Mouse (Mus musculus) adrenal gland, adult (tissue): ENCODE data around the gene Hs3st4.

Experiments
- DNase-seq, 2 experiments: peaks; one replicate each; pipeline ENCODE4 v3.0.0; 2022 to 2023; ENCODE audit warnings: low spot score in 1 of 2; ENCODE audit not compliant: inconsistent age in 2 of 2

The Hs3st4 gene

GRCm38 (mm10) chr7:124131312-124131711 is 148.6 kb downstream of the Hs3st4 start:
- peak; percentile 13 to 29 for DNase-seq

GRCm38 (mm10) chr7:124136133-124136532 is 153.5 kb downstream of the Hs3st4 start:
- no peak for DNase-seq

- no peak for DNase-seq
Measured at GRCm38 (mm10) chr7:124141229-124141628, 158.6 kb downstream of the Hs3st4 start.

- DNase-seq = no peak
Measured at GRCm38 (mm10) chr7:124150901-124151300, 168.2 kb downstream of the Hs3st4 start.

GRCm38 (mm10) chr7:124163301-124163700 is 180.6 kb downstream of the Hs3st4 start:
- no peak for DNase-seq

- DNase-seq = no peak
Measured at GRCm38 (mm10) chr7:124166229-124166628, 183.6 kb downstream of the Hs3st4 start.

GRCm38 (mm10) chr7:124168796-124169195 is 186.1 kb downstream of the Hs3st4 start:
- DNase-seq = no peak

- no peak for DNase-seq
Measured at GRCm38 (mm10) chr7:124170001-124170400, 187.3 kb downstream of the Hs3st4 start.

- no peak for DNase-seq
Measured at GRCm38 (mm10) chr7:124171992-124172391, 189.3 kb downstream of the Hs3st4 start.

GRCm38 (mm10) chr7:124180926-124181325 is 198.3 kb downstream of the Hs3st4 start:
- no peak for DNase-seq

GRCm38 (mm10) chr7:124184693-124185092 is 202.0 kb downstream of the Hs3st4 start:
- DNase-seq = no peak

- DNase-seq = peak in 1 of 2 experiments; percentile 22
Measured at GRCm38 (mm10) chr7:124198811-124199570, 216.3 kb downstream of the Hs3st4 start.

GRCm38 (mm10) chr7:124216921-124217320 is 234.3 kb downstream of the Hs3st4 start:
- no peak for DNase-seq

- DNase-seq = no peak
Measured at GRCm38 (mm10) chr7:124220556-124220955, 237.9 kb downstream of the Hs3st4 start.

- no peak for DNase-seq
Measured at GRCm38 (mm10) chr7:124237896-124238670, 255.4 kb downstream of the Hs3st4 start.

- no peak for DNase-seq
Measured at GRCm38 (mm10) chr7:124239903-124240647, 257.4 kb downstream of the Hs3st4 start.

GRCm38 (mm10) chr7:124249838-124250237 is 267.2 kb downstream of the Hs3st4 start:
- no peak for DNase-seq

GRCm38 (mm10) chr7:124250566-124250965 is 267.9 kb downstream of the Hs3st4 start:
- no peak for DNase-seq

- no peak for DNase-seq
Measured at GRCm38 (mm10) chr7:124258419-124258818, 275.8 kb downstream of the Hs3st4 start.

- no peak for DNase-seq
Measured at GRCm38 (mm10) chr7:124270734-124271133, 288.1 kb downstream of the Hs3st4 start.

- no peak for DNase-seq
Measured at GRCm38 (mm10) chr7:124289873-124290272, 307.2 kb downstream of the Hs3st4 start.
